Mouse (Mus musculus): ENCODE measurements at regions not wholly inside any gene's neighbourhood (a gene's known extent, or its start where the extent isn't known, plus 50 kb on each side); places are given as distances from the start of the nearest gene placed in this dataset.

DNA sequence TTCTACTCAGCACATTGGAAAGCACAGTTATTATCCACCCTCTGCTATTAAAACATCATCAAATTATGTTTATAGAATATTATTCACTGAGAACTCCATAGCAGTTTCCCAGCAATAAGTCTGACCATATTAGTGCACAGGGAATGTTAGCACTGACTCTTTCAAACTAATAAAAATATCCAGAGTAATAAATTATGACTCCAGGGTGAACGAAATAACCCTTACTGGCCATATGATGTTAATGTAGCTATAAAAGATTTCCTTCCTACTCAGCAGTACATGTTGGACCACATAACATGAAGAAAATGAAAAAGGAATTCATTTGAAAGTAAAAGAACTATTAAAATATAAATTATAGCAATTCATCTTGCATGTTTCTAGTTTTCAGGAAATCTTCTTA is 693.0 kb upstream of the Adgrl3 start:
- no peak overlapping the region for H3K4me3 ChIP-seq (replicated peaks; ENCODE audit: low read length)
- H3K36me3 ChIP-seq (ENCODE audit: control insufficient read depth, insufficient read depth): no peaks in the 10 kb centered on the region
- 91% methylated on average over 1 of the region's 1 CpGs for WGBS
- no peaks in the 10 kb centered on the region for H3K4me1 ChIP-seq (replicated peaks; ENCODE audit: control insufficient read depth, insufficient read depth, low read length)
- H3K9ac ChIP-seq (replicated peaks; ENCODE audit: low read depth, low read length): no peak overlapping the region
- no peaks in the 10 kb centered on the region for H3K27me3 ChIP-seq (replicated peaks; ENCODE audit: control insufficient read depth, insufficient read depth, low read length)
- no peak overlapping the region for H3K27ac ChIP-seq (ENCODE audit: low read length)
- no peak for ATAC-seq
- no peaks in the 10 kb centered on the region for H3K9me3 ChIP-seq (ENCODE audit: control insufficient read depth, low read length)
- no peak overlapping the region for H3K4me2 ChIP-seq (ENCODE audit: low read length)

DNA sequence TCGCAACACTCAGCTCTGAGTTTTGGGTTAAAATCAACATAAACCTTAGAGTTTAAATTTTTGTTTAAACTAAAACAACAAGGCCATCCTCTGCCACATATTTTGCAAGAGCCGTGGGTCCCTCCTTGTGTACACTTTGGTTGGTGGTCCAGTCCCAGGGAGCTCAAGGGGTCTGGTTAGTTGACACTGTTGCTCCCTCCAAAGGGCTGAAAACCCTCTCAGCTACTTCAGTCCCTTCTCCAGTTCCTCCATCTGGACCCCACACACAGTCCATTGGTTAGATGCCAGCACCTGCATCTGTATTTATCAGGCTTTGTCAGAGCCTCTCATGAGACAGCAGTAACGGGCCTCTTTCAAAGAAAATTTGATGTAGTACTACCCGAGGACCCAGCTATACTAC is 674.8 kb upstream of the Adgrl3 start:
- WGBS: 74% methylated on average over 4 of the region's 4 CpGs
- Histone ChIP-seq H3K36me3 (ENCODE audit: control insufficient read depth, insufficient read depth) (no peaks in the 10 kb centered on the region), H3K9ac (replicated peaks; ENCODE audit: low read depth, low read length) (no peak overlapping the region), H3K4me3 (replicated peaks; ENCODE audit: low read length) (no peak overlapping the region), H3K27me3 (replicated peaks; ENCODE audit: control insufficient read depth, insufficient read depth, low read length) (no peaks in the 10 kb centered on the region), H3K4me1 (replicated peaks; ENCODE audit: control insufficient read depth, insufficient read depth, low read length) (no peaks in the 10 kb centered on the region), H3K4me2 (ENCODE audit: low read length) (no peak overlapping the region), H3K9me3 (ENCODE audit: control insufficient read depth, low read length) (no peaks in the 10 kb centered on the region), H3K27ac (ENCODE audit: low read length) (no peak overlapping the region)
- no peak for ATAC-seq

DNA sequence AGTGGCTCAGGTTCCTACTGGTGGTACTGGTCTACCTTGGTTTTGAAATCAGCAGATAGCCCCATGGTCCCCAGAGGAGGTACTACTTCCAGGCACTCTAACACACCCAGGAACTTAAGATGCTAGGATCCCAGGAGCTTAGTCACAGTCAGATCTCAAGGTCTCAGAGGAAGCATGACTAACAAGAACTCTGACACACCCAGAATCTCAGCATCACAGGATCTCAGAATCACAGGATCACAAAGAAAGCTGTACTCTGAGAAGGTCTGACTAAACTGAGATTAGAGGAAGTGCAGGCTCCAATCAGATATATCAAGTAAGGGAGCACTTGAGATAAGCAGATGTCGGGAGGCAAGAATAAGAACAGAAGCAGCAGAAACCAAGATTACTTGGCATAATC is 661.7 kb upstream of the Adgrl3 start:
- H3K27me3 ChIP-seq (replicated peaks; ENCODE audit: control insufficient read depth, insufficient read depth, low read length): no peaks in the 10 kb centered on the region
- no peak overlapping the region for H3K4me3 ChIP-seq (replicated peaks; ENCODE audit: low read length)
- no peaks in the 10 kb centered on the region for H3K9me3 ChIP-seq (ENCODE audit: control insufficient read depth, low read length)
- WGBS: 96% methylated on average over 1 of the region's 1 CpGs
- H3K9ac ChIP-seq (replicated peaks; ENCODE audit: low read depth, low read length): no peak overlapping the region
- no peak for ATAC-seq
- no peaks in the 10 kb centered on the region for H3K4me1 ChIP-seq (replicated peaks; ENCODE audit: control insufficient read depth, insufficient read depth, low read length)
- no peak overlapping the region for H3K4me2 ChIP-seq (ENCODE audit: low read length)
- H3K36me3 ChIP-seq (ENCODE audit: control insufficient read depth, insufficient read depth): no peaks in the 10 kb centered on the region
- no peak overlapping the region for H3K27ac ChIP-seq (ENCODE audit: low read length)

DNA sequence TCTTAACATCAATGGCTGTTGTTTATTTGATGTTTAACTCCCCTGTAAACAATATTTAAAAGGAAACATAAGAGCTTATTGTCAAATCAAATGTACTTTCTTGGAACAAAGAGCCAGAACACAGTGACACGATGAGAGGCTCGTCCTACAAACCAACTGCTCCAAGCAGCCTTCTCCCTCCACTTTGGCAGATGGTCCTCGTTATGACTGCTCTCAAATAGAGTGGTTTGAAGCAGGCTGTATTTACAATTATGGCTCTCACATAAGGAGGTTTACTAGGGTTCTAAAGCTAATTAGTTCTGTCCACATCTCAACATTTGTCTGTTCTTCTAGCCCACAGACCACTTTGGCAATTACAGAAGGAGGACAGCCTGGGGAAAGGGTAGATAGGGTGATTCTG is 626.3 kb upstream of the Adgrl3 start:
- Histone ChIP-seq H3K9me3 (ENCODE audit: control insufficient read depth, low read length) (no peaks in the 10 kb centered on the region), H3K9ac (replicated peaks; ENCODE audit: low read depth, low read length) (no peak overlapping the region), H3K27ac (ENCODE audit: low read length) (no peak overlapping the region), H3K4me2 (ENCODE audit: low read length) (no peak overlapping the region), H3K27me3 (replicated peaks; ENCODE audit: control insufficient read depth, insufficient read depth, low read length) (no peaks in the 10 kb centered on the region), H3K4me1 (replicated peaks; ENCODE audit: control insufficient read depth, insufficient read depth, low read length) (no peaks in the 10 kb centered on the region), H3K4me3 (replicated peaks; ENCODE audit: low read length) (no peak overlapping the region), H3K36me3 (ENCODE audit: control insufficient read depth, insufficient read depth) (no peaks in the 10 kb centered on the region)
- peak; percentile 96 for ATAC-seq
- 6% methylated on average over 3 of the region's 3 CpGs for WGBS

DNA sequence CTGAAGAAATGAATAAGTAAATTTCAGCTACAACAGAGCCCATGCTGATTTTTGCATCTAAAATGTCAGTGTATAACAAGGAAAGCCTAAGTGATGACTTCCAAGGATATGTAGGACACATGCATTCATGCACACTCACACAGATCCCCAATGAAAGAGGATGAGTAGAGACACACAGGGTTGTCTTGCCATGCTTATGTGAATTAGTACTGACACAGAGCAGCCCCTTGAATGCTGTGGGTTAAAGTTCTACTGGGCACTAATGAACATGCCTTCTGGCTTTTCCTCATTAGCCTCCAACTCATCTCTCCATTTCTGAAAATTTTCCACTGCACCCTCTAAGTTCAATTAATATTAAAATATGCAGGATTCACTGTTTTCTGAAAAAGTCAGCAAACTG is 617.3 kb upstream of the Adgrl3 start:
- H3K4me1 ChIP-seq (replicated peaks; ENCODE audit: control insufficient read depth, insufficient read depth, low read length): no peaks in the 10 kb centered on the region
- H3K4me3 ChIP-seq (replicated peaks; ENCODE audit: low read length): no peak overlapping the region
- H3K9ac ChIP-seq (replicated peaks; ENCODE audit: low read depth, low read length): no peak overlapping the region
- no peak for ATAC-seq
- no peak overlapping the region for H3K4me2 ChIP-seq (ENCODE audit: low read length)
- no peaks in the 10 kb centered on the region for H3K9me3 ChIP-seq (ENCODE audit: control insufficient read depth, low read length)
- H3K36me3 ChIP-seq (ENCODE audit: control insufficient read depth, insufficient read depth): no peaks in the 10 kb centered on the region
- H3K27ac ChIP-seq (ENCODE audit: low read length): no peak overlapping the region
- H3K27me3 ChIP-seq (replicated peaks; ENCODE audit: control insufficient read depth, insufficient read depth, low read length): no peaks in the 10 kb centered on the region

DNA sequence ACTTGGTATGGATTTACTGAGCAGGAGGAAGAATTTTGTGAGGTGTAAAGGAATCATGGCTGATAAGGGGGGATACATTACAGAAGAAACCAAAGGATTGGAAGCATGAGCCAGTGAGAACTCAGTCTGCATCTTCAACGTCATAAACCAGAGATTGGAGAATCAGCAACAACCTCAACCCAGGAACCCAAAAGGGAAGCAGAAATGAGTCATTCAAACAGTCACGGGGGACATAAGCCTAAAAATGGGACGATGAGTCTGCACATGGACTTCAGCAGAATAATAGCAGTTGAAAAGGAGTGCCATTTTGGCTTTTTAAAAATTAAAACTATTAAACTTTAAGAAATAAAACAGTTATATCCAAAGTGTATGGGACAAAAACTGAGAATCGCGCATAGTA is 603.8 kb upstream of the Adgrl3 start:
- Histone ChIP-seq H3K4me2 (ENCODE audit: low read length) (no peak overlapping the region), H3K4me1 (replicated peaks; ENCODE audit: control insufficient read depth, insufficient read depth, low read length) (no peaks in the 10 kb centered on the region), H3K27ac (ENCODE audit: low read length) (no peak overlapping the region), H3K27me3 (replicated peaks; ENCODE audit: control insufficient read depth, insufficient read depth, low read length) (no peaks in the 10 kb centered on the region), H3K9ac (replicated peaks; ENCODE audit: low read depth, low read length) (no peak overlapping the region), H3K9me3 (ENCODE audit: control insufficient read depth, low read length) (no peaks in the 10 kb centered on the region), H3K4me3 (replicated peaks; ENCODE audit: low read length) (no peak overlapping the region), H3K36me3 (ENCODE audit: control insufficient read depth, insufficient read depth) (no peaks in the 10 kb centered on the region)
- WGBS: 94% methylated on average over 5 of the region's 5 CpGs
- no peak for ATAC-seq
